Mouse (Mus musculus): Measurements from ENCODE around the gene Nova2. TPM values are rescaled to one million over a fixed set of nuclear protein-coding genes. Genes with fewer than 3 reads are reported as not detected.

Nova2 gene
- polyA plus RNA-seq, 1 experiment = 7.5 TPM

- no peaks in the 10 kb centered on the region for H3K9me3 ChIP-seq (replicated peaks; ENCODE audit: control insufficient read depth, insufficient read depth, low read length, poor library complexity, severe bottlenecking)
- H3K4me3 ChIP-seq (ENCODE audit: low read depth, low read length) = no peak overlapping the region
- no peak for TF ChIP-seq POLR2A (IDR thresholded peaks at IDR 0.05; ENCODE audit: insufficient read depth, low read length)
- no peak for TF ChIP-seq CTCF (IDR thresholded peaks at IDR 0.05; ENCODE audit: low read depth, low read length)
- TF ChIP-seq EP300 (IDR thresholded peaks at IDR 0.05; ENCODE audit: insufficient read depth, low read depth, low read length) = no peak
- no peaks in the 10 kb centered on the region; the same call in 1 of the 2 replicates for H3K27me3 ChIP-seq (ENCODE audit: control insufficient read depth, insufficient read depth, low read length, poor library complexity, severe bottlenecking)
- H3K9ac ChIP-seq (ENCODE audit: low read depth, poor library complexity, severe bottlenecking) = no peak overlapping the region
- no peaks in the 10 kb centered on the region for H3K36me3 ChIP-seq (ENCODE audit: control insufficient read depth, insufficient read depth, low read length, poor library complexity, severe bottlenecking)
- peaks cover 4% of the 10 kb centered on the region for H3K4me1 ChIP-seq (ENCODE audit: control insufficient read depth, insufficient read depth, low read length)
- no peak overlapping the region for H3K27ac ChIP-seq (ENCODE audit: insufficient read depth, low read length)
Measured at GRCm38 (mm10) chr7:18959446-18959845, 33.8 kb downstream of the Nova2 start.

- peaks cover 4% of the 10 kb centered on the region for H3K4me1 ChIP-seq (ENCODE audit: control insufficient read depth, insufficient read depth, low read length)
- H3K27ac ChIP-seq (ENCODE audit: insufficient read depth, low read length) = no peak overlapping the region
- H3K27me3 ChIP-seq (ENCODE audit: control insufficient read depth, insufficient read depth, low read length, poor library complexity, severe bottlenecking) = no peaks in the 10 kb centered on the region
- TF ChIP-seq POLR2A (IDR thresholded peaks at IDR 0.05; ENCODE audit: insufficient read depth, low read length) = no peak
- TF ChIP-seq EP300 (IDR thresholded peaks at IDR 0.05; ENCODE audit: insufficient read depth, low read depth, low read length) = no peak
- no peak for TF ChIP-seq CTCF (IDR thresholded peaks at IDR 0.05; ENCODE audit: low read depth, low read length)
- H3K36me3 ChIP-seq (ENCODE audit: control insufficient read depth, insufficient read depth, low read length, poor library complexity, severe bottlenecking) = no peaks in the 10 kb centered on the region
- no peak overlapping the region for H3K9ac ChIP-seq (ENCODE audit: low read depth, poor library complexity, severe bottlenecking)
- peak overlapping the region; percentile 36 for H3K4me3 ChIP-seq (ENCODE audit: low read depth, low read length)
- H3K9me3 ChIP-seq (replicated peaks; ENCODE audit: control insufficient read depth, insufficient read depth, low read length, poor library complexity, severe bottlenecking) = no peaks in the 10 kb centered on the region
Measured at GRCm38 (mm10) chr7:18962171-18962792, 36.6 kb downstream of the Nova2 start.

GRCm38 (mm10) chr7:18962795-18963194 lies 37.1 kb downstream of the Nova2 start:
- no peaks in the 10 kb centered on the region for H3K27me3 ChIP-seq (ENCODE audit: control insufficient read depth, insufficient read depth, low read length, poor library complexity, severe bottlenecking)
- peak overlapping the region; percentile 36 for H3K4me3 ChIP-seq (ENCODE audit: low read depth, low read length)
- peaks cover 4% of the 10 kb centered on the region for H3K4me1 ChIP-seq (ENCODE audit: control insufficient read depth, insufficient read depth, low read length)
- no peak overlapping the region for H3K27ac ChIP-seq (ENCODE audit: insufficient read depth, low read length)
- no peaks in the 10 kb centered on the region for H3K36me3 ChIP-seq (ENCODE audit: control insufficient read depth, insufficient read depth, low read length, poor library complexity, severe bottlenecking)
- no peak for TF ChIP-seq POLR2A (IDR thresholded peaks at IDR 0.05; ENCODE audit: insufficient read depth, low read length)
- no peak for TF ChIP-seq EP300 (IDR thresholded peaks at IDR 0.05; ENCODE audit: insufficient read depth, low read depth, low read length)
- TF ChIP-seq CTCF (IDR thresholded peaks at IDR 0.05; ENCODE audit: low read depth, low read length) = no peak
- no peak overlapping the region for H3K9ac ChIP-seq (ENCODE audit: low read depth, poor library complexity, severe bottlenecking)
- no peaks in the 10 kb centered on the region for H3K9me3 ChIP-seq (replicated peaks; ENCODE audit: control insufficient read depth, insufficient read depth, low read length, poor library complexity, severe bottlenecking)

GRCm38 (mm10) chr7:18963294-18963843 lies 37.7 kb downstream of the Nova2 start:
- no peak overlapping the region for H3K27ac ChIP-seq (ENCODE audit: insufficient read depth, low read length)
- H3K9me3 ChIP-seq (replicated peaks; ENCODE audit: control insufficient read depth, insufficient read depth, low read length, poor library complexity, severe bottlenecking) = no peaks in the 10 kb centered on the region
- no peaks in the 10 kb centered on the region for H3K36me3 ChIP-seq (ENCODE audit: control insufficient read depth, insufficient read depth, low read length, poor library complexity, severe bottlenecking)
- no peak overlapping the region for H3K9ac ChIP-seq (ENCODE audit: low read depth, poor library complexity, severe bottlenecking)
- TF ChIP-seq CTCF (IDR thresholded peaks at IDR 0.05; ENCODE audit: low read depth, low read length) (no peak), POLR2A (IDR thresholded peaks at IDR 0.05; ENCODE audit: insufficient read depth, low read length) (no peak), EP300 (IDR thresholded peaks at IDR 0.05; ENCODE audit: insufficient read depth, low read depth, low read length) (no peak)
- peaks cover 4% of the 10 kb centered on the region for H3K4me1 ChIP-seq (ENCODE audit: control insufficient read depth, insufficient read depth, low read length)
- H3K4me3 ChIP-seq (ENCODE audit: low read depth, low read length) = no peak overlapping the region
- no peaks in the 10 kb centered on the region for H3K27me3 ChIP-seq (ENCODE audit: control insufficient read depth, insufficient read depth, low read length, poor library complexity, severe bottlenecking)

GRCm38 (mm10) chr7:18965312-18965711 lies 39.6 kb downstream of the Nova2 start:
- no peaks in the 10 kb centered on the region for H3K9me3 ChIP-seq (replicated peaks; ENCODE audit: control insufficient read depth, insufficient read depth, low read length, poor library complexity, severe bottlenecking)
- H3K4me3 ChIP-seq (ENCODE audit: low read depth, low read length) = no peak overlapping the region
- TF ChIP-seq EP300 (IDR thresholded peaks at IDR 0.05; ENCODE audit: insufficient read depth, low read depth, low read length) (no peak), POLR2A (IDR thresholded peaks at IDR 0.05; ENCODE audit: insufficient read depth, low read length) (no peak), CTCF (IDR thresholded peaks at IDR 0.05; ENCODE audit: low read depth, low read length) (no peak)
- H3K27ac ChIP-seq (ENCODE audit: insufficient read depth, low read length) = no peak overlapping the region
- no peaks in the 10 kb centered on the region for H3K36me3 ChIP-seq (ENCODE audit: control insufficient read depth, insufficient read depth, low read length, poor library complexity, severe bottlenecking)
- H3K27me3 ChIP-seq (ENCODE audit: control insufficient read depth, insufficient read depth, low read length, poor library complexity, severe bottlenecking) = no peaks in the 10 kb centered on the region
- peaks cover 4% of the 10 kb centered on the region for H3K4me1 ChIP-seq (ENCODE audit: control insufficient read depth, insufficient read depth, low read length)
- H3K9ac ChIP-seq (ENCODE audit: low read depth, poor library complexity, severe bottlenecking) = no peak overlapping the region

GRCm38 (mm10) chr7:18967603-18968002 lies 41.9 kb downstream of the Nova2 start:
- Histone ChIP-seq H3K36me3 (ENCODE audit: control insufficient read depth, insufficient read depth, low read length, poor library complexity, severe bottlenecking) (no peaks in the 10 kb centered on the region), H3K4me3 (ENCODE audit: low read depth, low read length) (no peak overlapping the region), H3K27me3 (ENCODE audit: control insufficient read depth, insufficient read depth, low read length, poor library complexity, severe bottlenecking) (no peaks in the 10 kb centered on the region), H3K9me3 (replicated peaks; ENCODE audit: control insufficient read depth, insufficient read depth, low read length, poor library complexity, severe bottlenecking) (no peaks in the 10 kb centered on the region), H3K4me1 (ENCODE audit: control insufficient read depth, insufficient read depth, low read length) (no peaks in the 10 kb centered on the region), H3K27ac (ENCODE audit: insufficient read depth, low read length) (no peak overlapping the region), H3K9ac (ENCODE audit: low read depth, poor library complexity, severe bottlenecking) (no peak overlapping the region)
- TF ChIP-seq CTCF (IDR thresholded peaks at IDR 0.05; ENCODE audit: low read depth, low read length) (no peak), EP300 (IDR thresholded peaks at IDR 0.05; ENCODE audit: insufficient read depth, low read depth, low read length) (no peak), POLR2A (IDR thresholded peaks at IDR 0.05; ENCODE audit: insufficient read depth, low read length) (no peak)
